8 mouse cellular contexts compared by ENCODE assay signal in the genomic region with DNA sequence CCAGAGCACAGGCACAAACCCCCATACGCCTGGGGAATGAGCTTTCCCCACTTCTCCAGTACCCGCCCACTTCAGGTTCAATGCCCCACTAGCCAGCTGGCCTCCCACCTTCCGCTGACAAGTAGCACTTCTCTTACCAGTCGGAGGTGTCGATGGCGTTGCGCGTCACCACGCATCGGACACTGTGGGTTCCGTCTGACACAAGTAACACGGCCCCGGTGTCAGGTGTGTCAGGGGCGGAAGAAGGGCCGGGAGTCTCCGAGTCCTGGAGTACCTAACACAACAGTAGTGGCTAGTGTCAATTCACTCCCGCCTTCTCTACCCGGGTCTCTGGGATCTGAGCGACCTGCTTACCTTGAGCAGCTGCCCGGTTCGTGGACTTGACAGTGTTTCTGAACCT. TPM values are rescaled to one million over a fixed set of nuclear protein-coding genes. Genes with fewer than 3 reads are reported as not detected.
A peak's percentile ranks its signal among the peaks of the same experiment; 100 is the strongest.
DNase-seq lines count a peak whose midpoint lies in the region; ATAC-seq and TF ChIP-seq lines count a peak whose summit lies in the region.

No protein-coding gene starts in this region.

- under 1% methylated on average over 21 of the region's 21 CpGs for WGBS in heart, embryonic 13.5 days
- under 1% methylated on average over 21 of the region's 21 CpGs for WGBS in intestine, embryonic 16.5 days
- WGBS in lung, adult 2 months = under 1% methylated on average over 21 of the region's 21 CpGs
- under 1% methylated on average over 21 of the region's 21 CpGs for WGBS in neural tube, embryonic 15.5 days

- peak; percentile 33; the same call in 1 of the 2 replicates for ATAC-seq in heart, embryonic 13.5 days (ENCODE audit: extremely low read depth, insufficient number of reproducible peaks, low FRiP score, low TSS enrichment)
- peak; percentile 42 for ATAC-seq in G1E (ENCODE audit: extremely low read depth, insufficient number of reproducible peaks, low FRiP score, poor library complexity, severe bottlenecking)
- peak; percentile 66 for ATAC-seq in intestine, embryonic 16.5 days
- peak; percentile 42 for ATAC-seq in neural tube, embryonic 15.5 days (ENCODE audit: low FRiP score)

- peak overlapping the region; percentile 96 for H3K27ac ChIP-seq in heart, embryonic 13.5 days (replicated peaks)
- peak overlapping the region; percentile 94 for H3K27ac ChIP-seq in intestine, embryonic 16.5 days (ENCODE audit: low read length)
- H3K27ac ChIP-seq in neural tube, embryonic 15.5 days (replicated peaks) = peak overlapping the region; percentile 97

- peak overlapping the region; percentile 84 for H3K4me3 ChIP-seq in heart, embryonic 13.5 days
- peak overlapping the region; percentile 79 for H3K4me3 ChIP-seq in G1E (ENCODE audit: low read depth, low read length)
- H3K4me3 ChIP-seq in erythroblast, embryonic 14.5 days (replicated peaks) = peak overlapping the region; percentile 77
- peak overlapping the region; percentile 71 for H3K4me3 ChIP-seq in intestine, embryonic 16.5 days (ENCODE audit: low read length)
- peak overlapping the region; percentile 74 for H3K4me3 ChIP-seq in lung, adult 2 months (replicated peaks; ENCODE audit: extremely low read depth, low read depth, low read length)
- H3K4me3 ChIP-seq in neural tube, embryonic 15.5 days (replicated peaks) = peak overlapping the region; percentile 73

- peak overlapping the region; percentile 97 for H3K4me2 ChIP-seq in heart, embryonic 13.5 days
- H3K4me2 ChIP-seq in intestine, embryonic 16.5 days (ENCODE audit: low read depth, low read length) = peak overlapping the region; percentile 95
- peak overlapping the region; percentile 96 for H3K4me2 ChIP-seq in neural tube, embryonic 15.5 days

- H3K9me3 ChIP-seq in heart, embryonic 13.5 days = no peaks in the 10 kb centered on the region
- no peaks in the 10 kb centered on the region for H3K9me3 ChIP-seq in G1E (replicated peaks)
- H3K9me3 ChIP-seq in erythroblast, embryonic 14.5 days (ENCODE audit: control insufficient read depth, low read length) = no peaks in the 10 kb centered on the region
- H3K9me3 ChIP-seq in intestine, embryonic 16.5 days (ENCODE audit: control insufficient read depth, low read length) = no peaks in the 10 kb centered on the region
- no peaks in the 10 kb centered on the region for H3K9me3 ChIP-seq in neural tube, embryonic 15.5 days (replicated peaks)

- peaks cover 51% of the 10 kb centered on the region for H3K36me3 ChIP-seq in heart, embryonic 13.5 days
- H3K36me3 ChIP-seq in G1E (replicated peaks) = peaks cover 83% of the 10 kb centered on the region
- peaks cover 62% of the 10 kb centered on the region for H3K36me3 ChIP-seq in erythroblast, embryonic 14.5 days (ENCODE audit: control insufficient read depth)
- H3K36me3 ChIP-seq in intestine, embryonic 16.5 days (ENCODE audit: control insufficient read depth, insufficient read depth, low read length) = 0 out of 2 replicates have a peak, but pooled peaks cover 4% of the 10 kb centered on the region
- peaks cover 45% of the 10 kb centered on the region for H3K36me3 ChIP-seq in neural tube, embryonic 15.5 days

- peaks cover 2% of the 10 kb centered on the region; the same call in 1 of the 2 replicates for H3K27me3 ChIP-seq in heart, embryonic 13.5 days (replicated peaks)
- no peaks in the 10 kb centered on the region for H3K27me3 ChIP-seq in G1E (ENCODE audit: insufficient read depth, low read length)
- no peaks in the 10 kb centered on the region for H3K27me3 ChIP-seq in erythroblast, embryonic 14.5 days (ENCODE audit: control insufficient read depth)
- no peaks in the 10 kb centered on the region for H3K27me3 ChIP-seq in intestine, embryonic 16.5 days (replicated peaks; ENCODE audit: control insufficient read depth, insufficient read depth, low read length)
- H3K27me3 ChIP-seq in neural tube, embryonic 15.5 days (replicated peaks) = no peaks in the 10 kb centered on the region

- TF ChIP-seq CTCF in G1E (IDR thresholded peaks at IDR 0.05; ENCODE audit: low read depth, low read length) = no peak
- TF ChIP-seq CTCF in lung, adult 2 months (IDR thresholded peaks at IDR 0.05; ENCODE audit: insufficient read depth, low read length) = no peak

- peak overlapping the region; percentile 85 for H3K9ac ChIP-seq in heart, embryonic 13.5 days
- peak overlapping the region; percentile 76 for H3K9ac ChIP-seq in intestine, embryonic 16.5 days (ENCODE audit: low read depth, low read length)
- peak overlapping the region; percentile 72 for H3K9ac ChIP-seq in neural tube, embryonic 15.5 days (replicated peaks)

- no peak for TF ChIP-seq POLR2A in lung, adult 2 months (IDR thresholded peaks at IDR 0.05; ENCODE audit: borderline replicate concordance, extremely low read depth, low read depth, low read length)

- no peak for DNase-seq in heart, adult 11 months
- DNase-seq in G1E (ENCODE audit: low spot score) = peak; percentile 77
- no peak for DNase-seq in lung, adult 2 months
- DNase-seq in cerebellum, adult 8-10 months = no peak

- H3K4me1 ChIP-seq in heart, embryonic 13.5 days = peaks cover 22% of the 10 kb centered on the region
- H3K4me1 ChIP-seq in G1E (ENCODE audit: insufficient read depth, low read depth, low read length) = peaks cover 49% of the 10 kb centered on the region
- peaks cover 56% of the 10 kb centered on the region for H3K4me1 ChIP-seq in erythroblast, embryonic 14.5 days (ENCODE audit: control insufficient read depth)
- peaks cover 15% of the 10 kb centered on the region for H3K4me1 ChIP-seq in intestine, embryonic 16.5 days (ENCODE audit: control insufficient read depth, insufficient read depth, low read length)
- peaks cover 6% of the 10 kb centered on the region; the same call in 1 of the 2 replicates for H3K4me1 ChIP-seq in lung, adult 2 months (ENCODE audit: control insufficient read depth, insufficient read depth, low read length)
- peaks cover 43% of the 10 kb centered on the region for H3K4me1 ChIP-seq in neural tube, embryonic 15.5 days

RNA-seq across cellular contexts. Expression of a gene that starts 0.3 kb away (rescaled TPM):
- polyA plus RNA-seq in heart, embryonic 13.5 days (2015; fragmentation: Nextera tagmentation; extraction: Ambion mirVana) = 41.6 and 44.0 TPM in 2 replicates
- total RNA-seq in G1E (2014; fragmentation: Nextera tagmentation) (44.1 and 51.9 TPM in 2 replicates), G1E (2017) (25.8 and 28.7 TPM in 2 replicates)
- 47.8 and 65.6 TPM in 2 replicates for polyA plus RNA-seq in G1E (2012)
- polyA plus RNA-seq in erythroblast, embryonic 14.5 days (2012) = 3.8 and 4.5 TPM in 2 replicates
- 53.0 and 55.0 TPM in 2 replicates for polyA plus RNA-seq in intestine, embryonic 16.5 days (2015; fragmentation: Nextera tagmentation; extraction: Ambion mirVana)
- polyA plus RNA-seq in lung, adult 2 months (2012; rRNA removed) = 33.8 and 37.8 TPM in 2 replicates
- 81.1 and 89.4 TPM in 2 replicates for polyA plus RNA-seq in neural tube, embryonic 15.5 days (2015; fragmentation: Nextera tagmentation; extraction: Ambion mirVana)

RNA-seq across cellular contexts. Expression of a gene that starts 0.4 kb away (rescaled TPM):
- 11.6 and 11.9 TPM in 2 replicates for polyA plus RNA-seq in heart, embryonic 13.5 days (2015; fragmentation: Nextera tagmentation; extraction: Ambion mirVana)
- total RNA-seq in G1E (2014; fragmentation: Nextera tagmentation) = 3.6 and 6.2 TPM in 2 replicates
- 18.5 and 19.6 TPM in 2 replicates for total RNA-seq in G1E (2017)
- polyA plus RNA-seq in G1E (2012) = 6.2 and 6.6 TPM in 2 replicates
- 0.73 and 0.78 TPM in 2 replicates for polyA plus RNA-seq in erythroblast, embryonic 14.5 days (2012)
- 12.0 and 12.6 TPM in 2 replicates for polyA plus RNA-seq in intestine, embryonic 16.5 days (2015; fragmentation: Nextera tagmentation; extraction: Ambion mirVana)
- polyA plus RNA-seq in lung, adult 2 months (2012; rRNA removed) = 14.1 and 14.5 TPM in 2 replicates
- polyA plus RNA-seq in neural tube, embryonic 15.5 days (2015; fragmentation: Nextera tagmentation; extraction: Ambion mirVana) = 47.9 and 59.6 TPM in 2 replicates

RNA-seq across cellular contexts. Expression of a gene that starts 6.9 kb away (rescaled TPM):
- not detected in 2 replicates for polyA plus RNA-seq in heart, embryonic 13.5 days (2015; fragmentation: Nextera tagmentation; extraction: Ambion mirVana)
- total RNA-seq in G1E (2014; fragmentation: Nextera tagmentation) = not detected in 2 replicates
- not detected in 2 replicates for total RNA-seq in G1E (2017)
- polyA plus RNA-seq in G1E (2012) = 0.05 and 0.13 TPM in 2 replicates
- polyA plus RNA-seq in erythroblast, embryonic 14.5 days (2012) = not detected in 2 replicates
- polyA plus RNA-seq in intestine, embryonic 16.5 days (2015; fragmentation: Nextera tagmentation; extraction: Ambion mirVana) = not detected in 2 replicates
- not detected in 2 replicates for polyA plus RNA-seq in lung, adult 2 months (2012; rRNA removed)
- polyA plus RNA-seq in neural tube, embryonic 15.5 days (2015; fragmentation: Nextera tagmentation; extraction: Ambion mirVana) = 0.22 and 0.35 TPM in 2 replicates

RNA-seq across cellular contexts. Expression of a gene that starts 7.4 kb away (rescaled TPM):
- 12.5 and 13.3 TPM in 2 replicates for polyA plus RNA-seq in heart, embryonic 13.5 days (2015; fragmentation: Nextera tagmentation; extraction: Ambion mirVana)
- total RNA-seq in G1E (2014; fragmentation: Nextera tagmentation) (9.5 and 16.8 TPM in 2 replicates), G1E (2017) (10.5 and 13.6 TPM in 2 replicates)
- 52.5 and 62.1 TPM in 2 replicates for polyA plus RNA-seq in G1E (2012)
- polyA plus RNA-seq in erythroblast, embryonic 14.5 days (2012) = 2.4 TPM in 2 replicates
- 11.2 and 13.6 TPM in 2 replicates for polyA plus RNA-seq in intestine, embryonic 16.5 days (2015; fragmentation: Nextera tagmentation; extraction: Ambion mirVana)
- 9.6 and 9.9 TPM in 2 replicates for polyA plus RNA-seq in lung, adult 2 months (2012; rRNA removed)
- 13.9 and 16.2 TPM in 2 replicates for polyA plus RNA-seq in neural tube, embryonic 15.5 days (2015; fragmentation: Nextera tagmentation; extraction: Ambion mirVana)

RNA-seq across cellular contexts. Expression of a gene that starts 14.5 kb away (rescaled TPM):
- 0.27 TPM in 2 replicates for polyA plus RNA-seq in heart, embryonic 13.5 days (2015; fragmentation: Nextera tagmentation; extraction: Ambion mirVana)
- total RNA-seq in G1E (2014; fragmentation: Nextera tagmentation) = 2.4 TPM in 1 of 2 replicates, not detected in the other
- total RNA-seq in G1E (2017) = 0.22 and 0.35 TPM in 2 replicates
- 0.59 and 0.89 TPM in 2 replicates for polyA plus RNA-seq in G1E (2012)
- polyA plus RNA-seq in erythroblast, embryonic 14.5 days (2012) = 3.4 and 4.2 TPM in 2 replicates
- 0.64 and 0.79 TPM in 2 replicates for polyA plus RNA-seq in intestine, embryonic 16.5 days (2015; fragmentation: Nextera tagmentation; extraction: Ambion mirVana)
- 3.8 and 4.9 TPM in 2 replicates for polyA plus RNA-seq in lung, adult 2 months (2012; rRNA removed)
- 21.5 and 28.5 TPM in 2 replicates for polyA plus RNA-seq in neural tube, embryonic 15.5 days (2015; fragmentation: Nextera tagmentation; extraction: Ambion mirVana)
